Mouse (Mus musculus) C2C12 (cell line): ENCODE results near the gene Nrcam.

ENCODE experiments used
- CEBPB ChIP-seq: IDR thresholded peaks from one replicate; pipeline ENCODE4 v1.6.1; 2011; ENCODE audit warnings: low read depth, mild to moderate bottlenecking, control low read depth, moderate library complexity
- CTCF ChIP-seq: IDR thresholded peaks from one replicate; pipeline ENCODE4 v1.5.1; 2011; ENCODE audit not compliant: control insufficient read depth, insufficient read depth, insufficient read length
- MYOD1 ChIP-seq: IDR thresholded peaks from one replicate; pipeline ENCODE4 v1.6.1; 2011; ENCODE audit warnings: low read depth; ENCODE audit not compliant: control insufficient read depth, insufficient read length
- MYOG ChIP-seq: IDR thresholded peaks from one replicate; pipeline ENCODE4 v1.6.1; 2011; ENCODE audit not compliant: control insufficient read depth, insufficient read length; ENCODE audit errors: extremely low read depth
- USF1 ChIP-seq: IDR thresholded peaks from one replicate; pipeline ENCODE4 v1.6.1; 2011; ENCODE audit warnings: low read depth, mild to moderate bottlenecking, control low read depth, moderate library complexity

DNA sequence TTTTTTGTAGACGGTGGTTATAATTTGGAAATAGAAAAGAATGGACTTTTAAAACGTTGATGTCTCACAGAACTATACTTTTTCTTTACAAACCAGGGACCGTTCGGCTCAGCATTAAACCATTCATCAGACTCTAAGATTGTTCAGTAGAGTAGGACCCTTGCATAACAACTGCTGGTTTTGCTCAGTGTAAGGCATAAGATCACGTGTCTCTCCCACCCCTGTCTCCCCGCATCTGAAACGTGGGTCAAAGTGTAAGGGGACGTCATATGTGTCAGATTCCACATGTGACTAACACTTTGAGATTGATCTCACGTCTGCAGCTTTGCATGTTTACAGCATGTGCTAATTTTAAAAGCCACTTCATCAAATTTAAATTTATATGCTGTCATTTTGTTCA is 219.8 kb downstream of the Nrcam start:
- TF ChIP-seq CTCF (no peak), MYOG (no peak), USF1 (no peak), MYOD1 (no peak), CEBPB (no peak)
